Mouse (Mus musculus) hindbrain, postnatal 0 days (tissue): ENCODE measurements at regions not wholly inside any gene's neighbourhood (a gene's known extent, or its start where the extent isn't known, plus 50 kb on each side); places are given as distances from the start of the nearest gene placed in this dataset.

ENCODE experiments used
- ATAC-seq: fragments of 200-750 bp; cut with Nextera tagmentation; 2 replicates; pipeline ENCODE4 v1.8.0; 2017; ENCODE audit warnings: mild to moderate bottlenecking, moderate TSS enrichment, moderate library complexity
- DNase-seq: peaks from one replicate; pipeline ENCODE4 v3.0.0-alpha.2; 2015; ENCODE audit warnings: low spot score
- H3K27ac ChIP-seq: fragments of 300-500 bp; sonication (generic); 2 replicates; pipeline ENCODE4 v1.5.1; 2014; ENCODE audit warnings: mild to moderate bottlenecking
- H3K27me3 ChIP-seq: fragments of 300-500 bp; sonication (generic); 2 replicates; pipeline ENCODE4 v1.6.1; 2014; ENCODE audit warnings: low read length, mixed read lengths; ENCODE audit not compliant: insufficient read depth
- H3K36me3 ChIP-seq: fragments of 300-500 bp; sonication (generic); 2 replicates; pipeline ENCODE4 v1.6.1; 2014; ENCODE audit warnings: low read length, mixed read lengths; ENCODE audit not compliant: insufficient read depth
- H3K4me1 ChIP-seq: fragments of 300-500 bp; sonication (generic); 2 replicates; pipeline ENCODE4 v1.6.1; 2014; ENCODE audit warnings: antibody characterized with exemption, low read length, mixed read lengths; ENCODE audit not compliant: insufficient read depth
- H3K4me2 ChIP-seq: fragments of 300-500 bp; sonication (generic); 2 replicates; pipeline ENCODE4 v1.6.1; 2014; ENCODE audit warnings: low read depth, mild to moderate bottlenecking, low read length, moderate library complexity, mixed read lengths
- H3K4me3 ChIP-seq: fragments of 300-500 bp; sonication (generic); 2 replicates; pipeline ENCODE4 v1.5.1; 2014; ENCODE audit warnings: low read length
- H3K9ac ChIP-seq: fragments of 300-500 bp; sonication (generic); replicated peaks from 2 replicates; pipeline ENCODE4 v1.6.1; 2014; ENCODE audit warnings: mild to moderate bottlenecking, low read length, moderate library complexity, mixed read lengths
- H3K9me3 ChIP-seq: fragments of 300-500 bp; sonication (generic); 2 replicates; pipeline ENCODE4 v1.6.1; 2016; ENCODE audit warnings: low read length, mixed read lengths
- CTCF ChIP-seq: IDR thresholded peaks from 2 replicates; pipeline ENCODE4 v1.5.1; 2016; ENCODE audit warnings: antibody characterized with exemption, control low read depth, low read depth
- WGBS: fragments of 180-500 bp; shearing (Covaris S2); extraction: QIAGEN DNeasy Blood & Tissue Kit; methylation state at CpG from one replicate; pipeline ENCODE4 v1.1.7; 2014; 5-methylcytosine and 5-hydroxymethylcytosine counted together

- ATAC-seq (no peak), DNase-seq (no peak)
- H3K9ac ChIP-seq: no peak overlapping the region
- no peaks in the 10 kb centered on the region for H3K4me1 ChIP-seq
- H3K4me3 ChIP-seq: no peak overlapping the region
- H3K9me3 ChIP-seq: no peaks in the 10 kb centered on the region
- H3K27me3 ChIP-seq: no peaks in the 10 kb centered on the region
- H3K36me3 ChIP-seq: no peaks in the 10 kb centered on the region
- TF ChIP-seq CTCF: no peak
- H3K4me2 ChIP-seq: no peak overlapping the region
- WGBS: 69% methylated on average over 3 of the region's 3 CpGs
- H3K27ac ChIP-seq: no peak overlapping the region
These were observed 560.6 kb downstream of the Ccdc50 start for GRCm38 (mm10) chr16:27949291-27949690.

- Histone ChIP-seq H3K4me1 (no peaks in the 10 kb centered on the region), H3K9me3 (no peaks in the 10 kb centered on the region), H3K4me3 (no peak overlapping the region), H3K4me2 (no peak overlapping the region), H3K9ac (no peak overlapping the region), H3K36me3 (no peaks in the 10 kb centered on the region), H3K27ac (no peak overlapping the region), H3K27me3 (no peaks in the 10 kb centered on the region)
- no peak for TF ChIP-seq CTCF
- 28% methylated on average over 3 of the region's 3 CpGs for WGBS
- DNase-seq (no peak), ATAC-seq (no peak)
These were observed 561.1 kb downstream of the Ccdc50 start for GRCm38 (mm10) chr16:27949811-27950210.

- WGBS: 67% methylated on average over 2 of the region's 2 CpGs
- H3K36me3 ChIP-seq: no peaks in the 10 kb centered on the region
- H3K27me3 ChIP-seq: no peaks in the 10 kb centered on the region
- no peaks in the 10 kb centered on the region for H3K4me1 ChIP-seq
- no peaks in the 10 kb centered on the region for H3K9me3 ChIP-seq
- DNase-seq: peak; percentile 25
- no peak overlapping the region for H3K9ac ChIP-seq
- H3K4me3 ChIP-seq: no peak overlapping the region
- ATAC-seq: no peak
- no peak for TF ChIP-seq CTCF
- no peak overlapping the region for H3K27ac ChIP-seq
- H3K4me2 ChIP-seq: no peak overlapping the region
These were observed 574.1 kb downstream of the Ccdc50 start for GRCm38 (mm10) chr16:27962811-27963210.

GRCm38 (mm10) chr16:27978730-27979440 is 590.2 kb downstream of the Ccdc50 start:
- Histone ChIP-seq H3K4me3 (no peak overlapping the region), H3K27me3 (no peaks in the 10 kb centered on the region), H3K9ac (no peak overlapping the region), H3K36me3 (no peaks in the 10 kb centered on the region), H3K27ac (no peak overlapping the region), H3K9me3 (no peaks in the 10 kb centered on the region), H3K4me2 (no peak overlapping the region), H3K4me1 (no peaks in the 10 kb centered on the region)
- WGBS: 89% methylated on average over 4 of the region's 4 CpGs
- DNase-seq: no peak
- no peak for ATAC-seq
- no peak for TF ChIP-seq CTCF

- Histone ChIP-seq H3K4me2 (no peak overlapping the region), H3K4me3 (no peak overlapping the region), H3K4me1 (no peaks in the 10 kb centered on the region), H3K9me3 (no peaks in the 10 kb centered on the region), H3K9ac (no peak overlapping the region), H3K27ac (no peak overlapping the region), H3K36me3 (no peaks in the 10 kb centered on the region), H3K27me3 (no peaks in the 10 kb centered on the region)
- no peak for ATAC-seq
- 51% methylated on average over 6 of the region's 6 CpGs for WGBS
- DNase-seq: no peak
- no peak for TF ChIP-seq CTCF
These were observed 626.7 kb downstream of the Ccdc50 start for GRCm38 (mm10) chr16:28015276-28015897.

- H3K4me2 ChIP-seq: no peak overlapping the region
- H3K27me3 ChIP-seq: no peaks in the 10 kb centered on the region
- ATAC-seq (no peak), DNase-seq (no peak)
- H3K36me3 ChIP-seq: no peaks in the 10 kb centered on the region
- no peaks in the 10 kb centered on the region for H3K4me1 ChIP-seq
- no peak overlapping the region for H3K4me3 ChIP-seq
- H3K9ac ChIP-seq: no peak overlapping the region
- no peak overlapping the region for H3K27ac ChIP-seq
- no peak for TF ChIP-seq CTCF
- H3K9me3 ChIP-seq: no peaks in the 10 kb centered on the region
These were observed 629.6 kb downstream of the Ccdc50 start for GRCm38 (mm10) chr16:28018311-28018710.

GRCm38 (mm10) chr16:28038954-28039353 is 650.3 kb downstream of the Ccdc50 start:
- Histone ChIP-seq H3K36me3 (no peaks in the 10 kb centered on the region), H3K27me3 (no peaks in the 10 kb centered on the region), H3K4me1 (no peaks in the 10 kb centered on the region), H3K9me3 (no peaks in the 10 kb centered on the region), H3K27ac (no peak overlapping the region), H3K9ac (no peak overlapping the region), H3K4me3 (no peak overlapping the region), H3K4me2 (no peak overlapping the region)
- WGBS: 10% methylated on average over 2 of the region's 2 CpGs
- ATAC-seq (no peak), DNase-seq (no peak)
- TF ChIP-seq CTCF: no peak
